Mouse (Mus musculus) Patski (cell line): Measurements from ENCODE around the gene Gbp2. TPM values are rescaled to one million over a fixed set of nuclear protein-coding genes. Genes with fewer than 3 reads are reported as not detected.

ENCODE experiments used
- ATAC-seq: fragments of 100-300 bp; one replicate; pipeline ENCODE4 v1.8.0; 2021
- CTCF ChIA-PET: fragments of 350-600 bp; sonication (Branson Sonifier 250); formaldehyde crosslinking; loops from one replicate; lab custom pipeline; 2022; ENCODE audit warnings: inconsistent platforms; lab: Charles Lee
- POLR2A ChIA-PET: fragments of 350-600 bp; sonication (Branson Sonifier 250); formaldehyde crosslinking; loops from one replicate; lab custom pipeline; 2022; ENCODE audit warnings: antibody characterized with exemption, inconsistent platforms; lab: Charles Lee
- DNase-seq: peaks from one replicate; pipeline ENCODE4 v3.0.0-alpha.2; 2011; ENCODE audit warnings: low read depth, low spot score
- H3K27me3 ChIP-seq: fragments of 371-371 bp; one replicate; pipeline ENCODE4 v1.5.1; 2021
- CTCF ChIP-seq: fragments of 100-300 bp; IDR thresholded peaks from one replicate; pipeline ENCODE4 v1.5.1; 2021
- in situ Hi-C: fragments of 300-500 bp; cut with MboI; formaldehyde crosslinking; loops from 3 replicates; pipeline ENCODE4 v1.11.1; 2018; ENCODE audit warnings: low pct_unique_long_range_greater_than_20kb, mixed read lengths
- polyA plus RNA-seq: library from polyadenylated mRNA; unstranded; gene quantifications from one replicate; pipeline ENCODE4 v1.2.3, GENCODE M21; 2021

Gbp2 gene
- polyA plus RNA-seq: 16.2 TPM

DNA sequence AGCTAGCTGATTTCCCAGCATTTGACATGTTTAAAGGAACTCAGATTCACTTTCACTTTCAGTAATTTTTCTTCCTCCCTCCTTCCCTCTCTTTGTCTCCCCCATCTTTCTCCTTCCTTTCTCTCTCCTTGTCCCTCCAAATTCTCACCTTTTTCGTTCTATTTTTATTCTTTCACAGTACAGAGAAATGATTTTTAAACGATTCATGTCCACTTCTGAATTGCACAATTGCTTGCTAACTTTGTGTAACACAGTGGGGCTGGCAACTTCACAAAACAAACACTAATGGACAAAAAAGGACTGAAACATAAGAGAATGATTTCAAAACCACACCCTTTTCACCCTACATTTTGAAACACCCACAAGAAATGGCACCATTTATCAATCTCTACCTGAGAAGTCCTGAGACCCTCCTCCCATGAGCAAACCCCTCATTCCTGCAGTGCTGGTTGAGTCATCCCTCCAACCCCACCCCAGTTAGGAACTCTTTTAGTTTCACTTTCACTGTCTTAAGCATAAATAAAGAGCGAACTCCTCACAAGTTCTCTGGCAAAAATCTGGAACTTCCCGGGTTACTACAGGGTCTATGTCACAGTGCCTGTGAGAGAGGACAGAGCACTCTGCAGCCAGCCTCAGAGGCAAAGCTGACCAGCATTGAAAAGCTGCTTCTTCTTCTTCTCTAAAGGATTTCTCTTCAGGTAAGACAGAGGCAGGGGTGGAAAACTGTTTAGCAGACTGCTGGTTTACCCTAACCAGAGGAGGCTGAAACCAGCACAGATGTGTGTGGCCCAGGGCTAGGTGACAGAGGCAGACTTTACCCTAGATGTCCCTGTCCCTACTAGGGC, at the start of gene Gbp2:
Gene Gbp2 (plus strand): TSS at position 492 of the 845 bp plus-strand sequence.
- DNase-seq: peak; percentile 71
- ChIA-PET CTCF (interaction anchor here (0.6 to 11.6 kb wide), 27 partner anchors 8 to 271 kb away, joined by 3 to 155 read pairs (median 4); partner anchors contain the start of genes Gbp3, Gbp5 and Gbp7), POLR2A (interaction anchor here (0.6 to 2.4 kb wide), 3 partner anchors 10 to 572 kb away, joined by 3 to 11 read pairs (median 3); no protein-coding TSS in a partner anchor)
- peak; percentile 59 for ATAC-seq
- H3K27me3 ChIP-seq: no peaks in the 10 kb centered on the region
- TF ChIP-seq CTCF: no peak
- in situ Hi-C loops: loop anchor here (5.0 kb wide), 1 partner anchor 128 kb away; the partner anchor contains the start of gene Gbp5

DNA sequence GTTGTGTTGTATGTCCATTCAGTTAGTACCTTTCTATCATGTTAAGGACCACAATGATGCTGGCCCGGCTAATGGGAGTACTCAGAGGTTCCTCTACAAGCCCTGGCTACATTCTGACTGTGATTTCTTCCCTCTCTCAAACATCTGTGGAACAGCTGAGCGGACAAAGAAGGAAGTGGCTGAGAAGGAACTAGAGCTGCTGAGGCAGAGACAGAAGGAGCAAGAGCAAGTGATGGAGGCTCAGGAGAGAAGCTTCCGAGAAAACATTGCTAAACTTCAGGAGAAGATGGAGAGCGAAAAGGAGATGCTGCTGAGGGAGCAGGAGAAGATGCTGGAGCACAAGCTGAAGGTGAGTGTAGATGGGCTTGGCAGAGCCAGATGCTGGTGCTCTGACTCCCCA, 49.7 kb upstream of the Gbp2 start:
- ChIA-PET CTCF (no interaction called here), POLR2A (no interaction called here)
- TF ChIP-seq CTCF: no peak
- ATAC-seq (no peak), DNase-seq (no peak)
- no peaks in the 10 kb centered on the region for H3K27me3 ChIP-seq
- in situ Hi-C loops: no loop called here

DNA sequence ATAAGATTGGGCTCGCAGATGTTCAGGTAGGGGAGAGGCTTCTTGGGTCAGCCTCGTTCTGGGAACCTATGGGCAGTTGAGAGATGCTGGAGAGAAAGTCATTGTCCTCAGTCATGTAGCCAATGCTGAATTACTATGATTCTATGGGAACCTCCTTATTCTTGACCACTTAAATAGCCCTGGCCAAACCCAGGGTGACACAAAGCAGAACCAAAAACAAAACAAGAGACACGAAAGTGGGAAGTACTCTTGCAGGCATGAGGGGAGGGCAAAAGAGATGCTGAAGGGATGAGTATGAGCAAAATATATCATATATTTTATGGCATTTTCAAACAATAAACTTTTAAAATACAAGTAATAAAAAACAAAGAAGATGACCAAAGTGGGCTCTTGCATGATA, 43.3 kb upstream of the Gbp2 start:
- no peak for TF ChIP-seq CTCF
- H3K27me3 ChIP-seq: no peaks in the 10 kb centered on the region
- ChIA-PET CTCF (no interaction called here), POLR2A (no interaction called here)
- ATAC-seq (no peak), DNase-seq (no peak)
- in situ Hi-C loops: no loop called here

DNA sequence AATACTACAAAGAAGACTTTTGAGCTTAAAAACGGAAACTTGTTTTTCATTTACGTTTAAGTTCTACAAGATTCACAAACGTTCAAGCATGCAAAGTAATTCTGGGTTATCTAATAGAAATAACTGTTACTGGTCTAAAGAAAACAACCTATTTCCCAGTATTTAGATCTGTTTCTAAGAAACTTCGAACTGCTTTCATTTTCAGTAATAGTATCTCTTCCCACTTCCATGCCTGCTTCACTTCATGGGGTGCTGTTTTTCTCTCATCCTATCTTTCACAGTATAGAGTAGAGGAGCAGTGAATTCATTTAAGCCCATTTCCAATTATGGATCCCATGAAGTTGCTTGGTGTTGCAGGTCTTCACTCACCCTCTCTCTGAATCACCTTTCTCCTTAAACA, 42.1 kb upstream of the Gbp2 start:
- in situ Hi-C loops: no loop called here
- no peak for DNase-seq
- ChIA-PET CTCF (no interaction called here), POLR2A (interaction anchor here (0.9 kb wide), 1 partner anchor 111 kb away, joined by 4 read pairs; no protein-coding TSS in a partner anchor)
- TF ChIP-seq CTCF: no peak
- no peak for ATAC-seq
- no peaks in the 10 kb centered on the region for H3K27me3 ChIP-seq

DNA sequence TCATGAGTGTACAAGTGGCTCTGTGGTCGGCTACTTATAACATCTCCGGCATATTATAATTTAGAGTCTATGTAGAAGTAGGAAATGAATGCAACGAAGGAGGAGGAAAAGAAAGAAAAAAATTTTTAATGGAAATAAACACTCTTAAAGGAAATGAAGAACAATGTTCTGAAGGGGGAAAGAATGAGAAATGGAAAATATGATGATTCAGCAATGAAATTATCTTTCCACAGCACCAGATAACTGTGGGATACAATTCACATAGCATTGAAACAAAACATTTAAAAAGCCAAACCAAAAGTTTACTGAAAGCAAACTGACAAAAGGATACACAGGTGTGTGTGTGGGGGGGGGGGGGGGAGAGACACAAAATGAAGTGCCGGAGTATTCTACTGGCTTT, 37.3 kb upstream of the Gbp2 start:
- H3K27me3 ChIP-seq: no peaks in the 10 kb centered on the region
- POLR2A ChIA-PET: no interaction called here
- CTCF ChIA-PET: interaction anchor here (1.3 to 2.4 kb wide), 2 partner anchors 11 to 21 kb away, joined by 5 to 7 read pairs; partner anchors contain the start of gene Gbp2b
- no peak for TF ChIP-seq CTCF
- no peak for DNase-seq
- ATAC-seq: no peak
- in situ Hi-C loops: no loop called here

DNA sequence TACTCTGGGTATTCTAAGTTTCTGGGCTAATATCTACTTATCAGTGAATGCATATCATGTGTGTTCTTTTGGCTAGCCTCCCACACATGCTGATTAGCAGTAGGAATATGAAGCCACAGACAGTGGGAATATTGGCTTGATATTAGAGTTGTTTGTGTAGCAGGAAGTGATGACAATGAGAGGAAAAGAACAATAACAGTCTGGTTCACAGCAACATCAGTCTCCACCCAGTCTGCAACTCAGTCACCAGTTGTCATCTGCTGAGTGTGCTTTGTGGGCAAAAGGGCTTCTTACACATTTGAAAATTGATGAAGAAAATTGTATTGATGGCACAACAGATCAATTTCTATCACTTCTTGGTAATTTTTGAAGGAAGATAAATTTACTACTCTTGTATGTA, 33.0 kb upstream of the Gbp2 start:
- H3K27me3 ChIP-seq: no peaks in the 10 kb centered on the region
- DNase-seq (no peak), ATAC-seq (no peak)
- ChIA-PET POLR2A (no interaction called here), CTCF (interaction anchor here (1.0 to 1.3 kb wide), 2 partner anchors 21 to 27 kb away, joined by 3 read pairs; partner anchors contain the start of gene Gbp3)
- in situ Hi-C loops: no loop called here
- no peak for TF ChIP-seq CTCF

DNA sequence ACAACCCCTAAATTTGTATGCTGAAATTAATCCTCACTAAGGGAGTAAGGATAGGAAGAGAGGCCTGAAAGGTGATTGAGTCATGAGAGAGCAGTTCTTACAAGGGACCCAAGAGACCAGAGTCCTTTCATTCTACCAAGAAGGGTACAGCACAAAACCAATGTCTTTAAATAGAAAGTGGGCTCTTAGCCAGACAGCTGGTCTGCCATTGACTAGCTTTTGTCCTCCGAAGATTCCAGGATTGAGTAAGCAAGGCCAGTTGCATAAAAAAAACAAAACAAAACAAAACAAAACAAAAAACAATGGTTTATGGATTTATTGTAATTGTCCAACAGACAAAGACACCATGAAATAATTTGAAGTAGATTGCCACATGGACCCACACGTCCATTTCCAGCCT, 31.5 kb upstream of the Gbp2 start:
- no peaks in the 10 kb centered on the region for H3K27me3 ChIP-seq
- ChIA-PET CTCF (interaction anchor here (1.1 to 1.7 kb wide), 2 partner anchors 23 to 89 kb away, joined by 3 to 5 read pairs; no protein-coding TSS in a partner anchor), POLR2A (interaction anchor here (0.7 kb wide), 1 partner anchor 127 kb away, joined by 4 read pairs; no protein-coding TSS in a partner anchor)
- in situ Hi-C loops: no loop called here
- TF ChIP-seq CTCF: no peak
- ATAC-seq: no peak
- no peak for DNase-seq

DNA sequence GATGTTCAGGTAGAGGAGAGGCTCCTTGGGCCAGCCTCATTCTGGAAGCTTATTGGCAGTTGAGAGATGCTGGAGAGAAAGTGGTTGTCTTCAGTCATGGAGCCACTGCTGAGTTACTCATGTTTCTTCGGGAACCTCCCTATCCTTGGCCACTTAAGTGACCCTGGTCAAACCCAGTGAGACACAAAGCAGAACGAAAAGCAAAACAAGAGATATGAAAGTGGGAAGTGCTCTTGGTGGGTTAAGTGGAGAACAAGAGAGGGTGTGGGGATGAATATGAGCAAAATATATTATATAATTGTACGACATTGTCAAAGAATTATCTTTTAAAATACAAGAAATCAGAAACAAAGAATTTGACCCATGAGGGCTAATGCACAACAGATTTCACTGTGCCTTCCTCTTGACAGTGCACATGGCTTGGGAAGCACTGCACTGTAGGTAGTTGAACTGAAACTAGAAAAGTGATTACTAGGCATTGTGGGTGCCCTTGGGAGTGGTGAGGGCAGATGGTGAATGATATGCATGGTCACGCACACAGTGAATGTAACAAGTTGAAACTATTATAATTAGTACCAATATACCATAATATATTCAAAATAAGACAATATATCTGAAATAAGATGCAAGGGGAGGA, 29.9 kb upstream of the Gbp2 start:
- ChIA-PET CTCF (interaction anchor here (1.1 to 1.2 kb wide), 2 partner anchors 21 to 31 kb away, joined by 3 read pairs; no protein-coding TSS in a partner anchor), POLR2A (no interaction called here)
- no peaks in the 10 kb centered on the region for H3K27me3 ChIP-seq
- no peak for DNase-seq
- in situ Hi-C loops: no loop called here
- no peak for TF ChIP-seq CTCF
- ATAC-seq: no peak

DNA sequence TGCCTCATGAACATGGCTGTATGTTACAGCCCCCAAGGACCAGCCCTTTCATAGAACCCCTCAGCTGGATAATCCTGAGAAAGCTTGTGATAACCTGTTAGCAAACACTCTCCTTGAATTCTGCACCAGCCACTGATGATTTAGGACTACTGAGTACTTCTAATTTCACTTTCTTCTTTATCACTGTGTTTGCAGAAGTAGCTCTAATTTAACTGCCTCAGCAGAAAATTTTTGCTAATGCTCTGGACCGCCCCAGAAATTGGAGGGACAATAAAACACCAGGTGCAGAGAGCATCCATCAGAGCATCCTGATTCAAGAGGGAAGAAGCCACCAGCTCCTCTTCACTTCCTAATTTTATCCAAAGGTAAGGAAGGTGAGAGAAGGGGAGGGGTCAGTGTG, 25.9 kb upstream of the Gbp2 start, which contains the start of gene Gbp2b:
Gene Gbp2b (plus strand): TSS at position 301 of the 400 bp plus-strand sequence.
- ATAC-seq (no peak), DNase-seq (no peak)
- ChIA-PET POLR2A (interaction anchor here (1.0 kb wide), 1 partner anchor 9 kb away, joined by 3 read pairs; no protein-coding TSS in a partner anchor), CTCF (interaction anchor here (1.6 kb wide), 1 partner anchor 11 kb away, joined by 7 read pairs; no protein-coding TSS in a partner anchor)
- in situ Hi-C loops: no loop called here
- no peaks in the 10 kb centered on the region for H3K27me3 ChIP-seq
- TF ChIP-seq CTCF: no peak

DNA sequence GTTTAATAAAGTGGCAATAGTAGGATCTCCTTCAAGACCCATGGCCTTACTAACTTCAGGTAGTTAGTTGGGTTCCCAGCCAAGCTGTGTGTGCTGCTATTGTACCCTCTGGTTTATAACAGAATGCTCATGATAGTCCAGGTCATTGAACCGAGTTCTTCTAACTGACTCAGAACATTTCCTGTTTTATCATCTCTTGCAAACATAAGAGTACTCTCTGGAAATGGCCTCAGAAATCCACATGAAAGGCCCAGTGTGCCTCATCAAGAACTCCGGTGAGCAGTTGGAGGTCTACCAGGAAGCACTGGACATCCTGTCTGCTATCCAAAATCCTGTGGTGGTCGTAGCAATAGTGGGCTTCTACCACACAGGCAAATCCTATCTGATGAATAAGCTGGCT, 22.5 kb upstream of the Gbp2 start:
- no peak for TF ChIP-seq CTCF
- ATAC-seq (no peak), DNase-seq (no peak)
- CTCF ChIA-PET: interaction anchor here (1.0 kb wide), 1 partner anchor 37 kb away, joined by 3 read pairs; no protein-coding TSS in a partner anchor
- POLR2A ChIA-PET: no interaction called here
- in situ Hi-C loops: no loop called here
- no peaks in the 10 kb centered on the region for H3K27me3 ChIP-seq
